Mouse (Mus musculus) forebrain, postnatal 0 days (tissue): ENCODE data around the gene Acad9. TPM values are rescaled to one million over a fixed set of nuclear protein-coding genes. Genes with fewer than 3 reads are reported as not detected.
A peak's percentile ranks its signal among the peaks of the same experiment; 100 is the strongest.

Source experiments
- ATAC-seq: fragments of 200-750 bp; cut with Nextera tagmentation; 2 replicates; pipeline ENCODE4 v1.8.0; 2017; ENCODE audit warnings: mild to moderate bottlenecking, moderate library complexity
- DNase-seq: peaks from one replicate; pipeline ENCODE4 v3.0.0-alpha.2; 2015
- H3K27ac ChIP-seq: fragments of 300-500 bp; sonication (generic); 2 replicates; pipeline ENCODE4 v1.5.1; 2014; ENCODE audit warnings: low read depth, mild to moderate bottlenecking, antibody characterized with exemption, low read length, moderate library complexity, mixed read lengths
- H3K27me3 ChIP-seq: fragments of 300-500 bp; sonication (generic); 2 replicates; pipeline ENCODE4 v1.6.1; 2014; ENCODE audit warnings: mild to moderate bottlenecking, low read length, mixed read lengths; ENCODE audit not compliant: insufficient read depth
- H3K36me3 ChIP-seq: fragments of 300-500 bp; sonication (generic); 2 replicates; pipeline ENCODE4 v1.6.1; 2014; ENCODE audit warnings: mild to moderate bottlenecking, moderate library complexity; ENCODE audit not compliant: insufficient read depth
- H3K4me1 ChIP-seq: fragments of 300-500 bp; sonication (generic); 2 replicates; pipeline ENCODE4 v1.6.1; 2014; ENCODE audit warnings: antibody characterized with exemption; ENCODE audit not compliant: insufficient read depth
- H3K4me2 ChIP-seq: fragments of 300-500 bp; sonication (generic); 2 replicates; pipeline ENCODE4 v1.6.1; 2014; ENCODE audit warnings: low read depth, mild to moderate bottlenecking, moderate library complexity
- H3K4me3 ChIP-seq: fragments of 300-500 bp; sonication (generic); 2 replicates; pipeline ENCODE4 v1.5.1; 2014; ENCODE audit warnings: low read depth, low read length, mixed read lengths
- H3K9ac ChIP-seq: fragments of 300-500 bp; sonication (generic); 2 replicates; pipeline ENCODE4 v1.6.1; 2014; ENCODE audit warnings: mild to moderate bottlenecking
- H3K9me3 ChIP-seq: fragments of 300-500 bp; sonication (generic); 2 replicates; pipeline ENCODE4 v1.6.1; 2016; ENCODE audit warnings: low read length
- CTCF ChIP-seq: sonication (generic); IDR thresholded peaks from 2 replicates; pipeline ENCODE4 v1.5.1; 2016; ENCODE audit warnings: antibody characterized with exemption, control low read depth, low read depth
- WGBS: fragments of 180-500 bp; shearing (Covaris S2); extraction: QIAGEN DNeasy Blood & Tissue Kit; methylation state at CpG from one replicate; pipeline ENCODE4 v1.1.7; 2014; 5-methylcytosine and 5-hydroxymethylcytosine counted together
- polyA plus RNA-seq: library from polyadenylated mRNA; unstranded; fragments of >200 nt; fragmentation: Nextera tagmentation; extraction: Ambion mirVana; gene quantifications from 2 replicates; pipeline ENCODE4 v1.2.1, GENCODE M21; 2015
- total RNA-seq: library from RNA; depleted of rRNA; stranded (reverse); fragments of >200 nt; gene quantifications from 2 replicates; pipeline ENCODE4 v1.2.3, GENCODE M21; 2014; rRNA removed

Gene Acad9
- total RNA-seq = 34.6 and 43.5 TPM in 2 replicates
- polyA plus RNA-seq = 62.0 and 67.9 TPM in 2 replicates

GRCm38 (mm10) chr3:36065843-36066651 lies at the start of gene Acad9:
Gene Acad9 (plus strand): TSS chr3:36065979.
- 1% methylated on average over 49 of the region's 49 CpGs for WGBS
- Histone ChIP-seq H3K4me1 (peaks cover 13% of the 10 kb centered on the region; the same call in 1 of the 2 replicates), H3K9ac (peak within 1 kb of the TSS; percentile 84), H3K9me3 (no peaks in the 10 kb centered on the region), H3K36me3 (peaks cover 6% of the 10 kb centered on the region; the same call in 1 of the 2 replicates), H3K4me3 (peak within 1 kb of the TSS; percentile 93), H3K4me2 (peak within 1 kb of the TSS; percentile 75), H3K27me3 (no peaks in the 10 kb centered on the region; the same call in 1 of the 2 replicates), H3K27ac (peak within 1 kb of the TSS; percentile 68)
- peak; percentile 98 for DNase-seq
- peak; percentile 99 for ATAC-seq
- no peak for TF ChIP-seq CTCF

GRCm38 (mm10) chr3:36025732-36026131 lies 40.0 kb upstream of the Acad9 start:
- Histone ChIP-seq H3K9me3 (no peaks in the 10 kb centered on the region), H3K27ac (no peak overlapping the region), H3K9ac (no peak overlapping the region), H3K4me3 (no peak overlapping the region), H3K4me2 (no peak overlapping the region), H3K4me1 (no peaks in the 10 kb centered on the region), H3K27me3 (no peaks in the 10 kb centered on the region), H3K36me3 (no peaks in the 10 kb centered on the region)
- DNase-seq (no peak), ATAC-seq (no peak)
- no peak for TF ChIP-seq CTCF
- 49% methylated on average over 6 of the region's 6 CpGs for WGBS

DNA sequence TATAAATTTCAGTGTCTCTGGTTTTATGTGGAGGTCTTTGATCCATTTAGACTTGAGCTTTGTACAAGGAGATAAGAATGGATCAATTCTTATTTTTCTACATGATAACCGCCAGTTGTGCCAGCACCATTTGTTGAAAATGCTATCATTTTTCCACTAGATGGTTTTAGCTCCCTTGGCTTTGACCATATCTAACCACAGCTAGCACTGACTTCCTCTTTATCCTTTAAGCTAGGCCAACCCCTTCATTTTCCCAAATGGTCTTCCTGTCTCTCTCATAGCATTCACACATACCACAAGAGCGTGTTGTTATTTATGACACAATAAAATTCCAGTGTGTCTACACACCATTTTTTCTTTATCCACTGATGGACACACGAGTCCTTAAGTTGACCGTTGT lies 35.8 kb upstream of the Acad9 start:
- no peak for TF ChIP-seq CTCF
- no peaks in the 10 kb centered on the region for H3K9me3 ChIP-seq
- no peaks in the 10 kb centered on the region for H3K27me3 ChIP-seq
- ATAC-seq (no peak), DNase-seq (no peak)
- H3K4me1 ChIP-seq = no peaks in the 10 kb centered on the region
- no peaks in the 10 kb centered on the region for H3K36me3 ChIP-seq
- 89% methylated on average over 4 of the region's 4 CpGs for WGBS
- no peak overlapping the region for H3K27ac ChIP-seq
- H3K4me3 ChIP-seq = no peak overlapping the region
- H3K4me2 ChIP-seq = no peak overlapping the region
- no peak overlapping the region for H3K9ac ChIP-seq

DNA sequence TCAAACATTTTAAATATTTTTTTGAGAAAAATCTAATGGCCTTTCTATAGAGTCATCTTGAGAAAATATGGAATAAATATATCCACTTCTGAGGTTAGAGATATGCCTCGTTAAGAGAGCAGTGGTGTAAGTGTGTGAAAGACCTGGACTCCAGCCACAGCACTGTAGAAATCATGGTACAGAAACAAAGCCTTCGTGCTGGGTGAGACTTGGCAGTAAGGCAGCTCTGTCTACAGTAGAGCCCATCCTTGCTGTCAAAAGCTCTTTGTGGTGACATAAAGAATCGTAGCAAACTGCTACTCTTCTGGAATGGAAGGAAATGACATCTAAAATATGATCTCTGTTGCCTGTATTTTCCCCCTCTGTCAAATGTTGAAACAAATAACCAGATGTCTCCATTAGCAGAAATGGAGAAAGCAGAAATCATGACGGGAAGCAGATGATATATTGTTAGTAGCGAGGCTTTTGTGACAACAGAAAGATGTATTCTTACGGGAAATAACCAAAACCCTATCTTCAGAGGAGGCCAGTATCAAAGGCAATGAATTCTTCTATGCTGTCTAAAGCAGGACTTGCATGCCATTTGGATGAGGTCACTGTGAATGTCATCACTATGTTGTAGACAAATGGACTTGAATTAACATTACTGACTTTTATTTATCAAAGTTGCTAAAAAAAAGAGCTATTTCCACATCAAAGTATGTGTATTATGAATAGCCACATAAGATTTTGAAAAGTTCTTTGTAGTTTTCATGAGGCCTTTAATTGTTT lies 33.9 kb upstream of the Acad9 start:
- no peak overlapping the region for H3K9ac ChIP-seq
- no peaks in the 10 kb centered on the region for H3K4me1 ChIP-seq
- DNase-seq (peak; percentile 1), ATAC-seq (peak; percentile 53)
- TF ChIP-seq CTCF = no peak
- H3K36me3 ChIP-seq = no peaks in the 10 kb centered on the region
- H3K9me3 ChIP-seq = no peaks in the 10 kb centered on the region
- no peaks in the 10 kb centered on the region for H3K27me3 ChIP-seq
- H3K27ac ChIP-seq = no peak overlapping the region
- H3K4me2 ChIP-seq = no peak overlapping the region
- H3K4me3 ChIP-seq = no peak overlapping the region
- WGBS = 38% methylated on average over 6 of the region's 6 CpGs

GRCm38 (mm10) chr3:36044520-36044919 lies 21.3 kb upstream of the Acad9 start:
- Histone ChIP-seq H3K4me3 (no peak overlapping the region), H3K9me3 (no peaks in the 10 kb centered on the region), H3K9ac (no peak overlapping the region), H3K27ac (no peak overlapping the region), H3K4me2 (no peak overlapping the region), H3K36me3 (no peaks in the 10 kb centered on the region), H3K27me3 (no peaks in the 10 kb centered on the region), H3K4me1 (no peaks in the 10 kb centered on the region)
- TF ChIP-seq CTCF = no peak
- ATAC-seq (no peak), DNase-seq (no peak)

DNA sequence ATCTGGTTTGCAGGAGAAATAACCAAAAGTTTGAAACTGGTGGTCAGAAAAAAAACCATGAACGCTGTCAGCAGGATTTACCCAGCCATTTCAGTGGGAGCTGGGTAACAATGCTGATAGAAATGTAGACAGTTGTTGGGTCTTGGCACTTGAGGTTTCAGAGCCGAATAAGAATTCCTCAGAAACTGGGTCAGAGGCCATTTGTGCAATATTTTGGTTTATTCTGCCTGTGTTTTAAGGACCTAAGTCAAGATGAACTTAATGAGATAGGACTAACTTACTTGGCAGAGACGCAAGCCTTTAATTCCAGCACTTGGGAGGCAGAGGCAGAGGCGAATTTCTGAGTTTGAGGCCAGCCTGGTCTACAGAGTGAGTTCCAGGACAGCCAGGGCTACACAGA lies 20.7 kb upstream of the Acad9 start:
- Histone ChIP-seq H3K9me3 (no peaks in the 10 kb centered on the region), H3K36me3 (no peaks in the 10 kb centered on the region), H3K27ac (no peak overlapping the region), H3K4me2 (no peak overlapping the region), H3K4me1 (no peaks in the 10 kb centered on the region), H3K27me3 (no peaks in the 10 kb centered on the region), H3K9ac (no peak overlapping the region), H3K4me3 (no peak overlapping the region)
- DNase-seq (no peak), ATAC-seq (no peak)
- no peak for TF ChIP-seq CTCF
- WGBS = 81% methylated on average over 4 of the region's 4 CpGs

- TF ChIP-seq CTCF = no peak
- Histone ChIP-seq H3K4me3 (no peak overlapping the region), H3K27me3 (no peaks in the 10 kb centered on the region), H3K27ac (no peak overlapping the region), H3K4me1 (no peaks in the 10 kb centered on the region), H3K9me3 (no peaks in the 10 kb centered on the region), H3K4me2 (no peak overlapping the region), H3K9ac (no peak overlapping the region), H3K36me3 (no peaks in the 10 kb centered on the region)
- 66% methylated on average over 1 of the region's 1 CpGs for WGBS
- ATAC-seq = no peak
- DNase-seq = no peak
These were observed 16.7 kb upstream of the Acad9 start for GRCm38 (mm10) chr3:36049106-36049505.
